Mouse (Mus musculus) forebrain, postnatal 0 days (tissue): Measurements from ENCODE around the gene Stk32c. TPM values are rescaled to one million over a fixed set of nuclear protein-coding genes. Genes with fewer than 3 reads are reported as not detected.

Experiments used
- ATAC-seq: fragments of 200-750 bp; cut with Nextera tagmentation; 2 replicates; pipeline ENCODE4 v1.8.0; 2017; ENCODE audit warnings: mild to moderate bottlenecking, moderate library complexity
- DNase-seq: peaks from one replicate; pipeline ENCODE4 v3.0.0-alpha.2; 2015
- H3K27ac ChIP-seq: fragments of 300-500 bp; sonication (generic); 2 replicates; pipeline ENCODE4 v1.5.1; 2014; ENCODE audit warnings: low read depth, mild to moderate bottlenecking, antibody characterized with exemption, low read length, moderate library complexity, mixed read lengths
- H3K27me3 ChIP-seq: fragments of 300-500 bp; sonication (generic); 2 replicates; pipeline ENCODE4 v1.6.1; 2014; ENCODE audit warnings: mild to moderate bottlenecking, low read length, mixed read lengths; ENCODE audit not compliant: insufficient read depth
- H3K36me3 ChIP-seq: fragments of 300-500 bp; sonication (generic); 2 replicates; pipeline ENCODE4 v1.6.1; 2014; ENCODE audit warnings: mild to moderate bottlenecking, moderate library complexity; ENCODE audit not compliant: insufficient read depth
- H3K4me1 ChIP-seq: fragments of 300-500 bp; sonication (generic); 2 replicates; pipeline ENCODE4 v1.6.1; 2014; ENCODE audit warnings: antibody characterized with exemption; ENCODE audit not compliant: insufficient read depth
- H3K4me2 ChIP-seq: fragments of 300-500 bp; sonication (generic); 2 replicates; pipeline ENCODE4 v1.6.1; 2014; ENCODE audit warnings: low read depth, mild to moderate bottlenecking, moderate library complexity
- H3K4me3 ChIP-seq: fragments of 300-500 bp; sonication (generic); 2 replicates; pipeline ENCODE4 v1.5.1; 2014; ENCODE audit warnings: low read depth, low read length, mixed read lengths
- H3K9ac ChIP-seq: fragments of 300-500 bp; sonication (generic); 2 replicates; pipeline ENCODE4 v1.6.1; 2014; ENCODE audit warnings: mild to moderate bottlenecking
- H3K9me3 ChIP-seq: fragments of 300-500 bp; sonication (generic); 2 replicates; pipeline ENCODE4 v1.6.1; 2016; ENCODE audit warnings: low read length
- CTCF ChIP-seq: sonication (generic); IDR thresholded peaks from 2 replicates; pipeline ENCODE4 v1.5.1; 2016; ENCODE audit warnings: antibody characterized with exemption, control low read depth, low read depth
- WGBS: fragments of 180-500 bp; shearing (Covaris S2); extraction: QIAGEN DNeasy Blood & Tissue Kit; methylation state at CpG from one replicate; pipeline ENCODE4 v1.1.7; 2014; 5-methylcytosine and 5-hydroxymethylcytosine counted together
- polyA plus RNA-seq: library from polyadenylated mRNA; unstranded; fragments of >200 nt; fragmentation: Nextera tagmentation; extraction: Ambion mirVana; gene quantifications from 2 replicates; pipeline ENCODE4 v1.2.1, GENCODE M21; 2015
- total RNA-seq: library from RNA; depleted of rRNA; stranded (reverse); fragments of >200 nt; gene quantifications from 2 replicates; pipeline ENCODE4 v1.2.3, GENCODE M21; 2014

Gene Stk32c
- total and polyA plus RNA-seq, 2 experiments from 2014 or later = 2.8 to 30.7 TPM

DNA sequence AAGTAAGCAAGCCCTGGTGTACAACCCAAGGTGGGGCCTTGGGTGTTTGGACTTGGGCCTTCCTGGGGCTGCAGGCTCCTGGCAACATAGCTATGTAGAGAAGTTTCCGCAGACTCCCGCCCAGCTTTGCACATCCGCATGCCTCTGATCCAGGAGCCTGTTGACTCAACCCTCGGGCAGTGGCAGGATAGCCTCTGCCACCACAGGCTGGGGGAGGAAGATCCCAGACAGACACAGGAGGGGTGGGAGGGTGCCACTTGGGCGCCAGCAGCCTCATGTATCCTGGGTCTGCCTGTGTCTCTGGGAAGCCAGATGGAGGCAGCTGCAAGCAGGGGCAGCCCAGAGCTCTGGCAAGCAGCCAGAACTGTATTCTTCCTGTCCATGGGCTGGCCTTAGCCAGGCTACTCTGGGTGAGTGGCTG is 38.8 kb upstream of the Stk32c start:
- peak; percentile 43 for DNase-seq
- 63% methylated on average over 5 of the region's 5 CpGs for WGBS
- ATAC-seq = no peak

GRCm38 (mm10) chr7:139249406-139250210 is 36.5 kb upstream of the Stk32c start:
- WGBS = 42% methylated on average over 7 of the region's 7 CpGs
- ATAC-seq = no peak; the same call in 1 of the 2 replicates

More for the DNA sequence above, 38.8 kb upstream of the Stk32c start:
- no peak for TF ChIP-seq CTCF
- no peak overlapping the region for H3K4me3 ChIP-seq
- H3K4me2 ChIP-seq = no peak overlapping the region
- H3K27me3 ChIP-seq = no peaks in the 10 kb centered on the region; the same call in 1 of the 2 replicates
- no peaks in the 10 kb centered on the region; the same call in 1 of the 2 replicates for H3K36me3 ChIP-seq
- H3K27ac ChIP-seq = no peak overlapping the region
- H3K9me3 ChIP-seq = no peaks in the 10 kb centered on the region
- H3K9ac ChIP-seq = no peak overlapping the region
- H3K4me1 ChIP-seq = peaks cover 22% of the 10 kb centered on the region

GRCm38 (mm10) chr7:139248615-139249405 is 35.7 kb upstream of the Stk32c start:
- Histone ChIP-seq H3K9ac (peak overlapping the region; percentile 72), H3K4me2 (peak overlapping the region; percentile 98), H3K27me3 (no peaks in the 10 kb centered on the region; the same call in 1 of the 2 replicates), H3K9me3 (no peaks in the 10 kb centered on the region), H3K4me3 (peak overlapping the region; percentile 65), H3K27ac (no peak overlapping the region), H3K4me1 (peaks cover 22% of the 10 kb centered on the region), H3K36me3 (no peaks in the 10 kb centered on the region)
- WGBS = 2% methylated on average over 45 of the region's 45 CpGs
- DNase-seq (no peak), ATAC-seq (peak; percentile 10)
- no peak for TF ChIP-seq CTCF

More at GRCm38 (mm10) chr7:139249406-139250210, 36.5 kb upstream of the Stk32c start:
- Histone ChIP-seq H3K9me3 (no peaks in the 10 kb centered on the region), H3K4me2 (peak overlapping the region; percentile 98), H3K4me3 (peak overlapping the region; percentile 65; the same call in 1 of the 2 replicates), H3K9ac (peak overlapping the region; percentile 72; the same call in 1 of the 2 replicates), H3K27ac (no peak overlapping the region), H3K27me3 (no peaks in the 10 kb centered on the region; the same call in 1 of the 2 replicates), H3K36me3 (no peaks in the 10 kb centered on the region), H3K4me1 (peaks cover 22% of the 10 kb centered on the region)
- no peak for DNase-seq
- no peak for TF ChIP-seq CTCF

DNA sequence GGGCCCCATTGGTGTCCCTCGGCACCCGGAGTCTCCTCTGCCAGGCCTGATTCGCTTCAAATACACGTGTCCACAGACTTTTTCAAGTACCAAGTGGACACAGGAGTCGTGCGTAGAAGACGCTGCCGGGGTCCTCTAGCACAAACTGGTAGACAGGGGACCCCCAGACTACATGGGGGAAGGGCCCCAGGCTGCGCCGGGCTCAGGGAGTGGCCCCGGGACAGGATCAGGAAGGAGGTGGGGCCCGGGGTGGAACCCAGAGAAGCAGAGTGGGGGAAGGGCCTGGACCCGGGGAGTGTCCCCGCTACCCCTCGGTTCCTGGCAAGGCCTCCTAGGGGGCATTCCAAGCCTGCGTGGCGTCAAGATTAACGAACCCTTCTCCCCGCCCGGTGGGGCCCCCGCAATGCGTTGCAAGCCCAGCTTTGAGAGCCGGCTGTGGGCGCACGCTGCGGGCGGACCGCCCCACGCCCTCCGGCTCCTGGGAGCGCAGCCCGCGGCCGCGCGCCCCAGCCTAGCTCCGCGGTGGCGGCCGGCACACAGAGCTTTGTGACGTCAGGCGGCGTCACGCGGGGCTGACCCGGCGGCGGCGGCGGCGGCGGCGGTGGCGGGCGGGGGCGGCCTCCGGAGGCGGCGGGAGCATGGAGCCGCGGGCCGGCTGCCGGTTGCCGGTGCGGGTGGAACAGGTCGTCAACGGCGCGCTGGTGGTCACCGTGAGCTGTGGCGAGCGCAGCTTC is 34.9 kb upstream of the Stk32c start, which contains the start of gene Pwwp2b:
TSS of gene Pwwp2b (plus strand) at position 602 of the 734 bp plus-strand sequence.
- peak within 1 kb of the TSS; percentile 65 for H3K4me3 ChIP-seq
- WGBS = under 1% methylated on average over 61 of the region's 72 CpGs
- peak; percentile 77 for ATAC-seq
- H3K9me3 ChIP-seq = no peaks in the 10 kb centered on the region
- H3K4me2 ChIP-seq = peak within 1 kb of the TSS; percentile 98
- DNase-seq = peak; percentile 80
- no peaks in the 10 kb centered on the region; the same call in 1 of the 2 replicates for H3K27me3 ChIP-seq
- TF ChIP-seq CTCF = no peak
- H3K27ac ChIP-seq = peak within 1 kb of the TSS; percentile 40
- H3K4me1 ChIP-seq = peaks cover 22% of the 10 kb centered on the region
- H3K36me3 ChIP-seq = no peaks in the 10 kb centered on the region
- H3K9ac ChIP-seq = peak within 1 kb of the TSS; percentile 72

- DNase-seq = no peak
- Histone ChIP-seq H3K27me3 (no peaks in the 10 kb centered on the region; the same call in 1 of the 2 replicates), H3K4me3 (peak overlapping the region; percentile 65), H3K36me3 (no peaks in the 10 kb centered on the region), H3K27ac (no peak overlapping the region), H3K9me3 (no peaks in the 10 kb centered on the region), H3K4me1 (peaks cover 22% of the 10 kb centered on the region), H3K4me2 (peak overlapping the region; percentile 98), H3K9ac (peak overlapping the region; percentile 72)
- 8% methylated on average over 38 of the region's 38 CpGs for WGBS
- no peak for TF ChIP-seq CTCF
- peak; percentile 51 for ATAC-seq
These were observed 34.1 kb upstream of the Stk32c start for GRCm38 (mm10) chr7:139246931-139247880.
